Mouse (Mus musculus) thymus, adult 2 months (tissue): ENCODE results near the gene Nyap1.

Experiments
- CTCF ChIP-seq: fragments of 200-500 bp; IDR thresholded peaks from 2 replicates; pipeline ENCODE4 v1.5.1; 2012; ENCODE audit warnings: mild to moderate bottlenecking, control low read depth, low read length, moderate library complexity, borderline replicate concordance; ENCODE audit not compliant: control insufficient read depth, poor library complexity, insufficient read depth; ENCODE audit errors: extremely low read depth
- POLR2A ChIP-seq: fragments of 200-500 bp; IDR thresholded peaks from 2 replicates; pipeline ENCODE4 v1.6.1; 2012; ENCODE audit warnings: mild to moderate bottlenecking, low read length, control low read depth, moderate library complexity; ENCODE audit not compliant: control insufficient read depth, poor library complexity, insufficient read depth; ENCODE audit errors: extremely low read depth

DNA sequence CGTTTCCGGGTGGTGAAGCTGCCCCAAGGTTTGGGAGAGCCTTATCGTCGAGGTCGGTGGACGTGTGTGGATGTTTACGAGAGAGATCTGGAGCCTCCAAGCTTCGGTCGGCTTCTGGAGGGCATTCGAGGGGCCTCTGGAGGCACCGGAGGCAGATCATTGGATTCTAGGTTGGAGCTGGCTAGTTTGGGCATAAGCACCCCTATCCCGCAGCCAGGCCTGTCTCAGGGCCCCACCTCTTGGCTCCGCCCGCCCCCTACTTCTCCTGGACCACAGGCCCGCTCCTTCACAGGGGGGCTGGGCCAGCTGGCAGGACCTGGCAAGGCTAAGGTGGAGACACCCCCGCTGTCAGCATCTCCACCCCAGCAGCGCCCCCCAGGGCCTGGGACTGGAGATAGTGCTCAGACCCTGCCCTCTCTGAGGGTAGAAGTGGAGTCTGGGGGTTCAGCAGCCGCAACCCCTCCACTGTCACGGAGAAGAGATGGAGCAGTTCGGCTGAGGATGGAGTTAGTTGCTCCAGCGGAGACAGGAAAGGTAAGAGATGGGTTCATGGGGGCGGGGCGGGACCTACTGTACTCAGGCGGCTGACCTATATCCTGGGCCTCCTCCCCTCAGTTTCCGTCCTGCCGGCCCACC is 6.0 kb upstream of the Nyap1 start:
- TF ChIP-seq POLR2A (no peak; the same call in 1 of the 2 replicates), CTCF (no peak; the same call in 1 of the 2 replicates)
